Mouse (Mus musculus) hindbrain, embryonic 14.5 days (tissue): ENCODE measurements around the gene Olfr1008. TPM values are rescaled to one million over a fixed set of nuclear protein-coding genes. Genes with fewer than 3 reads are reported as not detected.

ENCODE experiments used
- polyA plus RNA-seq: library from polyadenylated mRNA; unstranded; fragments of >200 nt; fragmentation: Nextera tagmentation; extraction: Ambion mirVana; gene quantifications from 2 replicates; pipeline ENCODE4 v1.2.1, GENCODE M21; 2014

Gene Olfr1008
- polyA plus RNA-seq, 1 experiment from 2014 or later, result not detected

Other genes starting within 250 kb of the Olfr1008 start
- not detected in 2 replicates for gene Olfr995, start 245.8 kb upstream of the Olfr1008 start, polyA plus RNA-seq
- gene 4833423E24Rik, start 170.4 kb upstream of the Olfr1008 start, polyA plus RNA-seq, result 0.13 and 0.29 TPM in 2 replicates
- not detected in 2 replicates for gene Olfr996, start 110.2 kb upstream of the Olfr1008 start, polyA plus RNA-seq
- gene Olfr998, start 100.5 kb upstream of the Olfr1008 start, polyA plus RNA-seq, result not detected in 2 replicates
- not detected in 2 replicates for gene Olfr1000, start 77.5 kb upstream of the Olfr1008 start, polyA plus RNA-seq
- not detected in 2 replicates for gene Olfr1002, start 38.7 kb upstream of the Olfr1008 start, polyA plus RNA-seq
- not detected in 2 replicates for gene Olfr154, start 25.0 kb upstream of the Olfr1008 start, polyA plus RNA-seq
- not detected in 2 replicates for gene Olfr1006, start 10.7 kb upstream of the Olfr1008 start, polyA plus RNA-seq
- not detected in 2 replicates for gene Olfr1009, start 26.0 kb downstream of the Olfr1008 start, polyA plus RNA-seq
- not detected in 2 replicates for gene Olfr1012, start 73.3 kb downstream of the Olfr1008 start, polyA plus RNA-seq
- not detected in 2 replicates for gene Olfr1013, start 77.7 kb downstream of the Olfr1008 start, polyA plus RNA-seq
- not detected in 2 replicates for gene Olfr1014, start 83.3 kb downstream of the Olfr1008 start, polyA plus RNA-seq
- gene Olfr1015, start 92.6 kb downstream of the Olfr1008 start, polyA plus RNA-seq, result not detected in 2 replicates
- not detected in 2 replicates for gene Olfr1016, start 113.1 kb downstream of the Olfr1008 start, polyA plus RNA-seq
- not detected in 2 replicates for gene Olfr1018, start 129.0 kb downstream of the Olfr1008 start, polyA plus RNA-seq
- gene Olfr1019, start 156.1 kb downstream of the Olfr1008 start, polyA plus RNA-seq, result not detected in 2 replicates
- gene Olfr1020, start 157.6 kb downstream of the Olfr1008 start, polyA plus RNA-seq, result not detected in 2 replicates
- gene Olfr1022, start 179.2 kb downstream of the Olfr1008 start, polyA plus RNA-seq, result not detected in 2 replicates
- gene Olfr1023, start 196.2 kb downstream of the Olfr1008 start, polyA plus RNA-seq, result not detected in 2 replicates
- gene Olfr1024, start 215.6 kb downstream of the Olfr1008 start, polyA plus RNA-seq, result not detected in 2 replicates
- gene Olfr1025-ps1, start 225.8 kb downstream of the Olfr1008 start, polyA plus RNA-seq, result not detected in 2 replicates
- gene Olfr1026, start 232.1 kb downstream of the Olfr1008 start, polyA plus RNA-seq, result not detected in 2 replicates